Mouse (Mus musculus): ENCODE measurements around the gene Cox4i2.

DNA sequence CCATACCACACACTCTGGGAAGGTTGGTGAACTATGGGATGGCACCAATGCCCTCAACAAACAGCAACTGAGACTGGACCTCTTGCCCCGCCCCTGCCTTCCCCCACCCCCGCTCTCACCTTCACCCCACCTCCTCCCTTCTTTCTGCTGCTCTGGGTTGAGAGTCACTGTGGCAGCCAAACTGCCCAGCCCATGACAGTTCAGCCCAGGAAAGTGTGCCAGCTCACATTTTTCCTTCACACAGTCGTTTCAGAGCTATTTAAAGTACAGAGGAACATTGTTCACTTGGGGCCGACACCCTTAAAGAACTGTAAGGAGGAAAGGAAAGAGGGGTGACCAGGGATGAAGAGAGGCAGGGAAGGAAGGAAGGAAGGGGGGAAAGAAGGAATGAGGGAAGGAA is 4.4 kb downstream of the Cox4i2 start:
- no peak for TF ChIP-seq CTCF (IDR thresholded peaks at IDR 0.05; ENCODE audit: low read depth, low read length)
- no peak for TF ChIP-seq GATA1 (IDR thresholded peaks at IDR 0.05; ENCODE audit: borderline replicate concordance, low read length)
